ENCODE assay signal across 8 mouse cellular contexts in genomic region chr2:3474861-3475283, GRCm38 (mm10). TPM values are rescaled to one million over a fixed set of nuclear protein-coding genes. Genes with fewer than 3 reads are reported as not detected.
DNase-seq lines count a peak whose midpoint lies in the region; ATAC-seq and TF ChIP-seq lines count a peak whose summit lies in the region.

Suv39h2 (minus strand) TSS chr2:3475031.

- ATAC-seq in common myeloid progenitor, adult 5-6 weeks (replicated peaks; ENCODE audit: low read depth, poor library complexity, severe bottlenecking) = peak; percentile 92
- ATAC-seq in hindbrain, postnatal 0 days = peak; percentile 97
- peak; percentile 97 for ATAC-seq in megakaryocyte, adult 5-6 weeks (ENCODE audit: poor library complexity, severe bottlenecking)

- no peaks in the 10 kb centered on the region for H3K36me3 ChIP-seq in hindbrain, postnatal 0 days (ENCODE audit: insufficient read depth, low read length)

- intact Hi-C loops in gastrocnemius, adult 2 months (cut with DNase I) = loop anchor here (5.0 kb wide), 2 partner anchors 37 to 53 kb away; partner anchors contain the start of genes Cdnf, Dclre1c, Gm45902 and Hspa14
- intact Hi-C loops in left cerebral cortex, adult 2 months (cut with DNase I) = no loop called here

- under 1% methylated on average over 41 of the region's 42 CpGs for WGBS in hindbrain, postnatal 0 days

- H3K4me2 ChIP-seq in hindbrain, postnatal 0 days (ENCODE audit: low read depth, low read length) = peak within 1 kb of the TSS; percentile 66

- peak within 1 kb of the TSS; percentile 99 for H3K4me3 ChIP-seq in gastrocnemius, adult 2 months
- H3K4me3 ChIP-seq in hindbrain, postnatal 0 days (ENCODE audit: low read length) = peak within 1 kb of the TSS; percentile 65
- H3K4me3 ChIP-seq in left cerebral cortex, adult 2 months = peak within 1 kb of the TSS; percentile 95

- peak within 1 kb of the TSS; percentile 84 for H3K27ac ChIP-seq in gastrocnemius, adult 2 months
- peak within 1 kb of the TSS; percentile 75 for H3K27ac ChIP-seq in hindbrain, postnatal 0 days
- peak within 1 kb of the TSS; percentile 75 for H3K27ac ChIP-seq in left cerebral cortex, adult 2 months

- no peaks in the 10 kb centered on the region for H3K9me3 ChIP-seq in hindbrain, postnatal 0 days (ENCODE audit: low read length)

- peak within 1 kb of the TSS; percentile 46 for H3K9ac ChIP-seq in hindbrain, postnatal 0 days (replicated peaks; ENCODE audit: low read length)

- TF ChIP-seq CTCF in gastrocnemius, adult 2 months (IDR thresholded peaks at IDR 0.05) = no peak
- no peak for TF ChIP-seq CTCF in hindbrain, postnatal 0 days (IDR thresholded peaks at IDR 0.05; ENCODE audit: low read depth)
- TF ChIP-seq CTCF in left cerebral cortex, adult 2 months (IDR thresholded peaks at IDR 0.05) = no peak

- H3K4me1 ChIP-seq in hindbrain, postnatal 0 days (ENCODE audit: insufficient read depth, low read length) = 0 out of 2 replicates have a peak, but pooled peaks cover 3% of the 10 kb centered on the region

- no peaks in the 10 kb centered on the region for H3K27me3 ChIP-seq in hindbrain, postnatal 0 days (ENCODE audit: insufficient read depth, low read length)

- peak; percentile 97 for DNase-seq in ZHBTc4 (ENCODE audit: low read depth, low spot score)
- DNase-seq in gastrocnemius, adult 2 months = peak; percentile 99
- peak; percentile 97 for DNase-seq in hindbrain, postnatal 0 days (ENCODE audit: low spot score)
- DNase-seq in left cerebral cortex, adult 2 months (ENCODE audit: extremely low spot score in 1 of 2, low spot score in 2 of 2) = peak; percentile 96 to 98
- peak; percentile 94 to 95 for DNase-seq in right cerebral cortex, adult 2 months (ENCODE audit: low spot score in 2 of 2)
- peak; percentile 98 for DNase-seq in urinary bladder, postnatal 14 days (ENCODE audit: low spot score)

RNA-seq across cellular contexts. Expression of gene Suv39h2, which starts in this region (rescaled TPM):
- 15.7 and 20.0 TPM in 2 replicates for total RNA-seq in common myeloid progenitor, adult 5-6 weeks (2017)
- 1 to 10 TPM in 1 of 2 experiments, under 1 TPM in 1; 0.71 to 1.3 TPM for total RNA-seq in gastrocnemius, adult 2 months (2021)
- total RNA-seq in hindbrain, postnatal 0 days (2014; rRNA removed) = 5.4 and 6.2 TPM in 2 replicates
- 7.9 and 8.9 TPM in 2 replicates for polyA plus RNA-seq in hindbrain, postnatal 0 days (2015; fragmentation: Nextera tagmentation; extraction: Ambion mirVana)
- total RNA-seq in left cerebral cortex, adult 2 months (2021) = 1 to 10 TPM; 3.4 to 3.5 TPM
- total RNA-seq in megakaryocyte, adult 5-6 weeks (2015) = 7.5 and 8.6 TPM in 2 replicates
- total RNA-seq in megakaryocyte, adult 5-6 weeks (2017) = 6.9 and 10.2 TPM in 2 replicates

Comparison
In these comparisons a context has a peak if more than half of its experiments do, and no peak if none do; other contexts are left out.
1. Peak in every context shown above with its lines: DNase-seq, ATAC-seq, H3K4me3 ChIP-seq and H3K27ac ChIP-seq.